Mouse (Mus musculus) embryonic fibroblast, embryonic 13.5 days (primary cell): ENCODE results near the gene Dnaic1.

Source experiments
- CTCF ChIP-seq: IDR thresholded peaks from 2 replicates; pipeline ENCODE4 v1.5.1; 2011; ENCODE audit warnings: mild to moderate bottlenecking, control low read depth, low read length, moderate library complexity, borderline replicate concordance; ENCODE audit not compliant: insufficient read depth
- POLR2A ChIP-seq: IDR thresholded peaks from 2 replicates; pipeline ENCODE4 v1.6.1; 2011; ENCODE audit warnings: low read depth, mild to moderate bottlenecking, control low read depth, low read length, moderate library complexity

DNA sequence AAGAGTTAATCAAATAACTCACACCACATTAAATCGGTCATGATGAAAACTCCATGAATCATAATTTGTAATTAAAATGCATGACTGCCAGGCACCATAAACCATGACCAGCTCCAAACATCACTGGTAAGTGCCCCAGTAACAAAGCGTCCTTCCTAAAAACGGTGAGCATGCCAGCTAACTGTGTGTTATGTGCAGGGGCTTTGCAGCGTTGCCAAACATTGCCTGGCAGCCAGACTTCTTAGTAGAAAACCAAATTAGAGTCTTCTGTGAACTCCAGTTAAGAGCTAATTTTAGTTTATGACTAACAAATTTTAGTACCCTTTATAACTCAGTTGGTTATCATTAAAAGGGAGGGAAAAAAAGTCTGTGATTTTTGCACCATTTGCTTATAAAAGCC is 3.9 kb downstream of the Dnaic1 start:
- TF ChIP-seq POLR2A (no peak), CTCF (no peak)
